Mouse (Mus musculus) G1E (cell line): ENCODE measurements at regions not wholly inside any gene's neighbourhood (a gene's known extent, or its start where the extent isn't known, plus 50 kb on each side); places are given as distances from the start of the nearest gene placed in this dataset.

Experiments
- ATAC-seq: 2 replicates; pipeline ENCODE4 v1.8.0; 2016; ENCODE audit warnings: mild to moderate bottlenecking; ENCODE audit not compliant: insufficient number of reproducible peaks, poor library complexity, low FRiP score, severe bottlenecking; ENCODE audit errors: extremely low read depth
- DNase-seq: peaks from one replicate; pipeline ENCODE4 v3.0.0; 2012; ENCODE audit warnings: low spot score
- H3K27me3 ChIP-seq: 2 replicates; pipeline ENCODE4 v1.6.1; 2012; ENCODE audit warnings: mild to moderate bottlenecking, low read length, inconsistent platforms; ENCODE audit not compliant: insufficient read depth
- H3K36me3 ChIP-seq: replicated peaks from 2 replicates; pipeline ENCODE3; 2012; ENCODE audit warnings: mild to moderate bottlenecking, inconsistent platforms
- H3K4me1 ChIP-seq: 2 replicates; pipeline ENCODE4 v1.6.1; 2012; ENCODE audit warnings: low read depth, low read length, inconsistent platforms, mixed read lengths; ENCODE audit not compliant: insufficient read depth
- H3K4me3 ChIP-seq: 2 replicates; pipeline ENCODE4 v1.5.1; 2012; ENCODE audit warnings: low read depth, mild to moderate bottlenecking, inconsistent platforms, low read length, moderate library complexity, mixed read lengths
- H3K9me3 ChIP-seq: replicated peaks from 2 replicates; pipeline ENCODE4 v1.6.1; 2012; ENCODE audit warnings: inconsistent platforms
- CTCF ChIP-seq: IDR thresholded peaks from 2 replicates; pipeline ENCODE4 v1.5.1; 2012; ENCODE audit warnings: low read depth, low read length, inconsistent platforms, mixed read lengths
- GATA1 ChIP-seq: IDR thresholded peaks from 2 replicates; pipeline ENCODE4 v1.6.1; 2012; ENCODE audit warnings: borderline replicate concordance, low read length, inconsistent platforms, mixed read lengths
- GATA2 ChIP-seq: IDR thresholded peaks from 2 replicates; pipeline ENCODE4 v1.6.1; 2012; ENCODE audit warnings: low read depth, low read length, inconsistent platforms, borderline replicate concordance
- POLR2AphosphoS5 ChIP-seq: IDR thresholded peaks from 2 replicates; pipeline ENCODE4 v1.6.1; 2012; ENCODE audit warnings: low read depth, low read length, inconsistent platforms; ENCODE audit not compliant: insufficient replicate concordance
- TAL1 ChIP-seq: conservative IDR thresholded peaks from 2 replicates; pipeline ENCODE4 v1.6.1; 2012; ENCODE audit warnings: low read depth, low read length, inconsistent platforms, mixed read lengths

GRCm38 (mm10) chr7:82990708-82991107 lies 123.6 kb downstream of the Mex3b start:
- no peak; the same call in 1 of the 2 replicates for ATAC-seq
- H3K36me3 ChIP-seq = no peaks in the 10 kb centered on the region
- TF ChIP-seq CTCF (no peak), GATA1 (no peak), POLR2AphosphoS5 (no peak), GATA2 (no peak), TAL1 (no peak)

DNA sequence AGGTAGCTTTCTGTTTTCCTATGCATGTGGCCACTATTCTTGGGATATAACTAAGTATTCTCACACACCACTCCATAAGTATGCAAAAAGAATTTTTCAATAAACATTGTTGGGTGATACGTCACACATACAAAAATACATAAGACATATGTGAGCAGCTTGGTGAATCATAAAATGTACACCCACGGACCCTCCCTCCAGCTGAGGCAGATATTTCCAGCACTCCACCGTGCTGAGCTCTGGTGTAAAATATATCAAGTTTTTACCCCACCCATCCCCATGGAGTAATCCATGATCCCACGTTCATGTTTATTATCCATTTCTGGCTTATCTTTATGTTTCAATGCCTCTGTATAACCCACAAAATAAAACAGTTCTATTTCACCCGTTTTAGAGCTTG lies 126.0 kb downstream of the Mex3b start:
- Histone ChIP-seq H3K36me3 (no peaks in the 10 kb centered on the region), H3K9me3 (no peaks in the 10 kb centered on the region), H3K4me1 (no peaks in the 10 kb centered on the region; the same call in 1 of the 2 replicates), H3K27me3 (no peaks in the 10 kb centered on the region; the same call in 1 of the 2 replicates), H3K4me3 (no peak overlapping the region)
- ATAC-seq = no peak
- no peak for DNase-seq
- TF ChIP-seq POLR2AphosphoS5 (no peak), GATA2 (no peak), CTCF (no peak), TAL1 (no peak), GATA1 (no peak)

More at GRCm38 (mm10) chr7:82990708-82991107, 123.6 kb downstream of the Mex3b start:
- Histone ChIP-seq H3K4me3 (no peak overlapping the region), H3K9me3 (no peaks in the 10 kb centered on the region), H3K4me1 (no peaks in the 10 kb centered on the region), H3K27me3 (no peaks in the 10 kb centered on the region)
- no peak for DNase-seq

DNA sequence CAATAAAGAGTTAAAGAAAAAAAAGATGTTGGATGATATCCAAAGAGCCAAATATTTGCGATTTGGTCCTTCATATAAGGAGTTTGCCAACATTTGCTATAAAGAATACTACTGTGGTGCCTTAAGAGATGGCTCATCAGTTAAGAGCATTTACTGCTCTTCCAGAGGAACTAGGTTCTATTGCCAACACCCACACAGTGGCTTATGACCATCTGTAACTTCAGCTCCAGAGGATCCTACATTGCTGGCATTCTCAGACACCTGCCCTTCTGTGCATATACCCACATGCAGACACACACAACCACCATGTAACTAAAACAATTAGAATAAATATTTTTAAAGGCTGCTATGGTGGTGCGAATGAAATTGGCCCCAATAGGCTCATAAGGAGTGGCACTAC lies 131.7 kb downstream of the Mex3b start:
- Histone ChIP-seq H3K4me1 (no peaks in the 10 kb centered on the region; the same call in 1 of the 2 replicates), H3K27me3 (no peaks in the 10 kb centered on the region; the same call in 1 of the 2 replicates), H3K9me3 (no peaks in the 10 kb centered on the region), H3K36me3 (no peaks in the 10 kb centered on the region), H3K4me3 (no peak overlapping the region)
- TF ChIP-seq CTCF (no peak), GATA2 (no peak), GATA1 (no peak), TAL1 (no peak), POLR2AphosphoS5 (no peak)
- no peak for DNase-seq
- ATAC-seq = no peak

DNA sequence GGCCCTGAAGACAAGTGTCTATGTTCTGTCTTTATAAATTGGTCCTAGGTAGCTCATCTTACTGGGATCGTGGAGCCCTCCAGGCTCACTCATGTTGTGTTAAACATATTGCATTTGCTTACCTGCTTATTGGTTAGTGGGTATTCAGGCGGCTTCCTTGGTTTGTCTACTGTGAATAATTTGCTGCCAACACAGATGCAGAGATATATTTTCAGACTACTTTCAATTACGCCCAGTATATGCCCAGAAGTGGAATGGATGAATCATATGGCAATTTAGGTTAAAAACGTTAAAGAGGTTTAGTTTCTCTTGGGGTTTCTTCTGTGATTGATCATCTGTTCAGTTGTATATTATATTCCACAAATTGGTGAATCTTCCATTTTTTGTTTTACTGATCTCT lies 140.4 kb downstream of the Mex3b start:
- no peaks in the 10 kb centered on the region for H3K4me1 ChIP-seq
- no peak for ATAC-seq
- no peaks in the 10 kb centered on the region for H3K27me3 ChIP-seq
- no peak overlapping the region for H3K4me3 ChIP-seq
- H3K9me3 ChIP-seq = no peaks in the 10 kb centered on the region
- DNase-seq = no peak
- H3K36me3 ChIP-seq = no peaks in the 10 kb centered on the region
- no peak for TF ChIP-seq GATA1
- TF ChIP-seq TAL1 = no peak

DNA sequence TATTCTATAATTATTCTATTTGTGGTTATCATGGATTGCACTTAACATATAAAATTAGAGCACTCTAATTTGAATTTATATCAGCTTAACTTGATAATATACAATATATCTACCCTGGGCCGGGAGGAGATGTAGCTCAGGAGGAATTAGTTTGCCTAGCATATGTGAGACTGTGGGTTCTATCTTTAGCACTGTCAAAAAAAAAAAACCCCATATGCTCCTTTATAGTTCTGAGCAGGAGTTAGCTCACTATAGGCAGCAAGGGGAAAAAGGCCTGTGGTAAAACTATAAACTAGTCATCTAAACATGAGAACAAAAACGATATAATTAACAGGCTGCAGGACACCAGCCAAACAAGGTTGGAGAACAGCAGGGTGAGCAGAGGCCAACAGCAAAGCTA lies 145.0 kb downstream of the Mex3b start:
- no peak for TF ChIP-seq POLR2AphosphoS5
- TF ChIP-seq GATA1 = no peak
- no peak for TF ChIP-seq GATA2
- no peak for TF ChIP-seq TAL1
- no peak for TF ChIP-seq CTCF
- DNase-seq = no peak
- Histone ChIP-seq H3K4me1 (no peaks in the 10 kb centered on the region), H3K36me3 (no peaks in the 10 kb centered on the region), H3K27me3 (peaks cover 2% of the 10 kb centered on the region; the same call in 1 of the 2 replicates), H3K9me3 (no peaks in the 10 kb centered on the region), H3K4me3 (no peak overlapping the region)
- no peak for ATAC-seq

DNA sequence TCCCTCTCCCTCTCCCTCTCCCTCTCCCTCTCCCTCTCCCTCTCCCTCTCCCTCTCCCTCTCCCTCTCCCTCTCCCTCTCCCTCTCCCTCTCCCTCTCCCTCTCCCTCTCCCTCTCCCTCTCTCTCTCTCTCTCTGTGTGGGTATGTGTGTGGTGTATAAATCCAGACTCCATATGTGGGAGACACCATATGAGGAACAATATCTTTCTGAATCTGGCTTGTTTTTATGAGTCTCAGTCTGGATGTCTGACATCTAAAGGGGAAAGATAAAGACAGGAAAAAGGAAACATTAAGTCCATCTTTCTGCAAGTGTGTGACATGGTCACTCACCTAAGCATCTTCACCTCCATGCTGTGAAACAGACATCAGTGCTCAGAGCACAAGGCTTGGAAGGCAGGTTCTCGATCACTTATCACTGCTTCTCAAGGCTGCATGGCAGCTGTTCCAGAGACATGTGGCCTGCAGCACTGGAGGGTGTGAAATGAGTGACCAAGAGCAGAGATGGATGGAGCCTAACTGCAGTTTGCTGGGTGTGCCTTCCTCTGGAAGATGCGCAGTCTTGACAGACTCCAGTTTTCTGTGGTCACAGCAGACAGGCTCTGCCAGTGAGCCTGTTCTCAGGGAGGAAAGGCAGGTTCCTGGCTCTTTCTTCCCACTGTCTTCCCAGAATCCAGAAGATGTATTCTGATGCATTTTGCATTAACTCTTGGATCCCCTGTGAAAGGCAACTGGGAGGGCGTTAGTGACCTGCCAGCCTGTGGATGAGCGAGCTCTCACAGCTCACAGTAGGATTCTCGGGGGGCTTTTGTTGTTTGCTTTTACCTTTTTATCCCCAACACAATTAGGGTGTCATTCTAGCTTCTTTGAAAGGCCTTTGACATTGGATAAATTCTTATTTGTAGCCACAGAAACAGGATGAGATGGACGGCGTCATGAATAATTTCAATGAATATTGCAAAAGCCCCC lies 147.9 kb downstream of the Mex3b start:
- no peak for TF ChIP-seq CTCF
- TF ChIP-seq GATA1 = no peak
- TF ChIP-seq TAL1 = no peak
- Histone ChIP-seq H3K4me1 (no peaks in the 10 kb centered on the region), H3K9me3 (no peaks in the 10 kb centered on the region), H3K27me3 (peaks cover 2% of the 10 kb centered on the region; the same call in 1 of the 2 replicates), H3K36me3 (no peaks in the 10 kb centered on the region), H3K4me3 (no peak overlapping the region)
- ATAC-seq (no peak), DNase-seq (no peak)
